In the genomic region with DNA sequence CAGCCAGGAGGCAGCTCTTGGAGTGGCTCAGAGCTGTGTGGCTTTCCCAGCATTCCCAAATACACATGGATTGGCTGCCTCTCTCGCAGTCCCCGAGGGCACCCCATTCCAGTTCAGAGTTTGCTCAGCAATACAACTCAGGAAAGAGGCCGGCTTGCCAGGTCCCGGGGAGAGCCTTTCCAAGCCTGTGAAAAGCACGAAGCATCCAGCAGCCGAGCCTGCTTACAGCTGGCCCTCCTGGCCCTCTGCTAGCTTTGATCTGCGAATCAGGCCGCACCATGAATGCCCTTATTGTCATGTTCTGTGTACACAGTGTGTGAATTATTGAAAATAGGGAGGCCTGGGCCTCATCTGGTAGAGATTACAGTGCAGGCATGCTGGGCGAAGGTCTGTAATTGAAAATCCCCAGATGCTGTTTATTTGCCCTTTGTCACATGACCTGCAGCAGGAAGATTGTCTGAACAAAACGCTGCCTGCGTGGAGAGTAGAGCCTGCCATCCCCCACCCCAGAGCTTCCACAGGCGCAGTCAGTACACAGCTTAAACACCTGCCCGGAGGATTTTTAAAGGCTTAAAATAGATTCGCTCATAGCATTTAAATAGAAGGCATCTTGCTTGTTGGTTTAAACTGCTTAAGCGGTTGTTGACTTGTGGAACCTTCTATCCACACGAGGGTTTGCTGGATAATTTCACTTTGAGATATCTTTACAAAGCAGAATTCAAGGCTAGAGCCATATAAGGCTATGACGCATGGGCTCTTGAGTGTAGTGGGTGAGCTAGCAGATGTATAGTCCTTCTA, we compare ENCODE assay signal across 7 mouse cellular contexts.
A peak's percentile ranks its signal among the peaks of the same experiment; 100 is the strongest.
DNase-seq lines count a peak whose midpoint lies in the region; ATAC-seq and TF ChIP-seq lines count a peak whose summit lies in the region.

No protein-coding gene starts in this region.

- no peaks in the 10 kb centered on the region for H3K27me3 ChIP-seq in embryonic facial prominence, embryonic 12.5 days
- H3K27me3 ChIP-seq in hindbrain, embryonic 12.5 days, result no peaks in the 10 kb centered on the region; the same call in 1 of the 2 replicates
- no peaks in the 10 kb centered on the region for H3K27me3 ChIP-seq in lung, embryonic 14.5 days (ENCODE audit: insufficient read depth, low read length)

- H3K4me2 ChIP-seq in embryonic facial prominence, embryonic 12.5 days (replicated peaks), result peak overlapping the region; percentile 38
- peak overlapping the region; percentile 39 for H3K4me2 ChIP-seq in hindbrain, embryonic 12.5 days (replicated peaks)
- H3K4me2 ChIP-seq in lung, embryonic 14.5 days, result peak overlapping the region; percentile 47

- no peaks in the 10 kb centered on the region for H3K36me3 ChIP-seq in embryonic facial prominence, embryonic 12.5 days
- no peaks in the 10 kb centered on the region for H3K36me3 ChIP-seq in hindbrain, embryonic 12.5 days
- no peaks in the 10 kb centered on the region for H3K36me3 ChIP-seq in lung, embryonic 14.5 days (ENCODE audit: insufficient read depth)

- H3K4me1 ChIP-seq in embryonic facial prominence, embryonic 12.5 days, result peaks cover 69% of the 10 kb centered on the region
- peaks cover 78% of the 10 kb centered on the region for H3K4me1 ChIP-seq in hindbrain, embryonic 12.5 days
- peaks cover 62% of the 10 kb centered on the region for H3K4me1 ChIP-seq in lung, embryonic 14.5 days (ENCODE audit: insufficient read depth)

- no peaks in the 10 kb centered on the region for H3K9me3 ChIP-seq in embryonic facial prominence, embryonic 12.5 days
- H3K9me3 ChIP-seq in hindbrain, embryonic 12.5 days (replicated peaks), result no peaks in the 10 kb centered on the region
- H3K9me3 ChIP-seq in lung, embryonic 14.5 days (ENCODE audit: low read depth, low read length), result no peaks in the 10 kb centered on the region

- H3K4me3 ChIP-seq in embryonic facial prominence, embryonic 12.5 days, result no peak overlapping the region
- no peak overlapping the region for H3K4me3 ChIP-seq in hindbrain, embryonic 12.5 days
- H3K4me3 ChIP-seq in lung, embryonic 14.5 days (ENCODE audit: low read depth, low read length), result no peak overlapping the region

- peak; percentile 88 for ATAC-seq in embryonic facial prominence, embryonic 12.5 days (ENCODE audit: insufficient number of reproducible peaks, insufficient read depth, low FRiP score, low TSS enrichment)
- peak; percentile 82 for ATAC-seq in hindbrain, embryonic 12.5 days (ENCODE audit: low FRiP score)
- peak; percentile 88 for ATAC-seq in lung, embryonic 14.5 days (ENCODE audit: insufficient read depth)

- no peak for TF ChIP-seq CTCF in lung, embryonic 14.5 days (IDR thresholded peaks at IDR 0.05; ENCODE audit: low read depth)

- peak overlapping the region; percentile 93 for H3K27ac ChIP-seq in embryonic facial prominence, embryonic 12.5 days
- peak overlapping the region; percentile 90 for H3K27ac ChIP-seq in hindbrain, embryonic 12.5 days
- peak overlapping the region; percentile 96 for H3K27ac ChIP-seq in lung, embryonic 14.5 days (ENCODE audit: low read depth)

- H3K9ac ChIP-seq in embryonic facial prominence, embryonic 12.5 days, result no peak overlapping the region
- H3K9ac ChIP-seq in hindbrain, embryonic 12.5 days, result peak overlapping the region; percentile 45; the same call in 1 of the 2 replicates
- peak overlapping the region; percentile 10; the same call in 1 of the 2 replicates for H3K9ac ChIP-seq in lung, embryonic 14.5 days

- WGBS in embryonic facial prominence, embryonic 12.5 days, result 7% methylated on average over 17 of the region's 17 CpGs
- 13% methylated on average over 17 of the region's 17 CpGs for WGBS in hindbrain, embryonic 12.5 days
- WGBS in lung, embryonic 14.5 days, result 9% methylated on average over 17 of the region's 17 CpGs

- peak; percentile 46 to 59 for DNase-seq in frontal cortex, postnatal 36 days (ENCODE audit: low spot score in 2 of 2)
- peak; percentile 38 for DNase-seq in layer of hippocampus, adult 9-11 months
- DNase-seq in lung, embryonic 14.5 days, result peak; percentile 82
- peak; percentile 48 for DNase-seq in ovary, postnatal 36 days (ENCODE audit: low spot score)
- no peak for DNase-seq in spleen, adult 18-20 months

Comparison
In these comparisons a context has a peak if more than half of its experiments do, and no peak if none do; other contexts are left out.
1. DNase-seq: peak in frontal cortex, postnatal 36 days (2 of 2), layer of hippocampus, adult 9-11 months (single experiment), lung, embryonic 14.5 days (single experiment) and ovary, postnatal 36 days (single experiment); none in spleen, adult 18-20 months (0 of 2).
2. Peak in every context shown above with its lines, with median percentiles within 50 percentile points of each other: ATAC-seq, H3K27ac ChIP-seq and H3K4me2 ChIP-seq.